Mouse (Mus musculus): ENCODE data around the gene Ell. TPM values are rescaled to one million over a fixed set of nuclear protein-coding genes. Genes with fewer than 3 reads are reported as not detected.

Ell gene
- total RNA-seq, 2 experiments from 2014 or later, result 9.0 to 10.3 TPM

DNA sequence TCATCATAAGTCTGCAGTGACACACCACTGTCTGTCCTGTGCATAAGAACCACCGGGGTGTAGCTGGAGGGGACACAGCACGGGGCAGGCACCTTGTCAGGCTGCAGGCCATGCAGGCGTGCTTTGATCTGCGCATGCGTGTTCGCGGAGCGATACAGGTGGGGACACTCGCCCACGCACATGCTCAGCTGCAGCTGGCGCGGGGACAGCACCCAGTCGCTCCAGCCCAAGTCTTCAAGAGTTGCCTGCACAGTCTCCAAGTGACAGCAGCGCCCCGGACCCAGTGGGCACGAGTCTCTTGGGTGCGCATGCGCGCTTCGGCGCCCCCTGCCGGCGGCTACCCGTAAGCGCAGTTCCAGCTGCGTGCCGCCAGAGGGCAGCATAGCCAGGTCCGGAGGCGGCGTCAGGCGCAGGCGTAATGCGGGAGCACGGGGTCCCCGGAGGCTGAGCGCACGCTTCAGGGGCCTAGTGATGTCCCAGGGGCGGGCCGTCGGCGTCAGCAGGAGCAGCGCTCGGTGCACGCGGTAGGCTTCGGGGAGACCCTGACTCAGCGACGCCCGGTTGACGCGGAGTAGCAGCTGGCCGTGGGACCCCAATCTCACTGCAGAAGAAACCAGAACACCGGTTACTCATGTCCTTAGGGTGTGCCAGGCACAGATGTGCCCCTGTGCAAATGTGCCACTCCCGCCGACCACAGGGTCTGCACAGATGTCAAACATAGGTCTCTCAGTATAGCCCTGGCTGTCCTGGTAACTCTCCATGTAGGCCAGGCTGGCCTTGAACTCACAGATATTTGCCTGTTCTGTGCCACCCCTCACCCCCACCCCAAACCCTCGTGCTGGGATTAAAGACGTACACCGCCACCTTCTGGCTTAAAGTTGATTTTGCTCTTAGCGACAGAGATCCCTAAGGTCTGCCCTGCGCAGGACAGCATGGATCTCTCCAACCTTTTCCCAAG, 90.6 kb downstream of the Ell start:
- DNase-seq, result peak; percentile 85
- intact Hi-C loops (cut with DNase I; ENCODE audit: low total_unique reads), result loop anchor here (10.0 kb wide), 1 partner anchor 75 kb away; the partner anchor contains the start of gene Iqcn

- intact Hi-C loops (cut with DNase I; ENCODE audit: low total_unique reads), result no loop called here
- DNase-seq, result peak; percentile 73
Measured at GRCm38 (mm10) chr8:70630532-70631381, 91.5 kb downstream of the Ell start.

- intact Hi-C loops (cut with DNase I; ENCODE audit: low total_unique reads), result no loop called here
- DNase-seq, result peak; percentile 45
Measured at GRCm38 (mm10) chr8:70631436-70631835, 92.2 kb downstream of the Ell start.

DNA sequence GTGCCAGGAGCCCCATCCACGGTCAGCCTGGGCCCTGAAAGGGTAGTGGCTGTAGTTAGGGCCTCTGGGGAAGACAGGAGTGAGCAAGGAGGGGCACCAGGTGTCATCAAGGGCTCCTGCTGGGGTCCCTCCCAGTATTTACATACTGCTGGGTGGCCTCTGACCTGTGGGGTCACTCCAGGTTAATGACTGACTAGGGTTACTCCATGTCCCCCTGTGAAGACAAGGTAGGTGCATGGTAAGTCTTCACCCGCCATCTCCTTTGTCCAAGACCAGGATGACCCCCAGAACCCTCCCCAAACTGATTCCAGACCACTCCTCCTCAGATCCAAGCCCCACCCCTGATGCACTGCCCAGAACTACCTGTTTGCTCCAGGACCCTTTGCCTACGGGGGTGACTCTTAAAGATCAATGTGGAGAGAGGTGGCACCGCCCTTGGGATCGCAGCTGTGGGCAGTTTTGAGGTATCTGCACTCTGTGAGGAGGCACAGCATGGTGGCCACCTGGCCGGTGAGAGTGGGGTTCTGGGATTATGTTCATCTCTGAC, 93.2 kb downstream of the Ell start, which contains the start of gene Gdf15:
TSS of gene Gdf15 (minus strand) at position 111 of the 547 bp plus-strand sequence.
- no peak for DNase-seq
- intact Hi-C loops (cut with DNase I; ENCODE audit: low total_unique reads), result no loop called here

DNA sequence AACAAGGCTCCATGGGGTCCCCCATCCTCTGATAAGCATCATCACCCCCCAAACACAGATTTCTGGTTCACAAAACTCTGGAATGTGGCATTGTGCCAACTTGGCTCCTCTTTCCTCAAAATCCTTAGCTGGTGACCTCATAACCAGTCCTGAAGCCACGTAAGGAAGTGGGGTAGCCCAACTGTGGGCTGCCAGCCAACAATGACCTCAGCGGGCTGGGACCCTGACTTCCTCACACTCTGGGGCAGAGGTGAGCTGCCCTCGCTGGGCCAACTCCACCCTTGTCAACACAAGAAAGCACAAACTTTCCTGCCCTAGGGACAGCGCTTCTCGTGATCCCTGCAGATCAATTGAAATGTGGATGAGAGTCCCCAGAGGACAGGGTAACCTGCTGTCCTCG, 94.8 kb downstream of the Ell start:
- intact Hi-C loops (cut with DNase I; ENCODE audit: low total_unique reads), result no loop called here
- peak; percentile 59 for DNase-seq

GRCm38 (mm10) chr8:70635527-70635926, 96.3 kb downstream of the Ell start:
- no peak for DNase-seq
- intact Hi-C loops (cut with DNase I; ENCODE audit: low total_unique reads), result no loop called here

GRCm38 (mm10) chr8:70636838-70637237, 97.6 kb downstream of the Ell start:
- DNase-seq, result no peak
- intact Hi-C loops (cut with DNase I; ENCODE audit: low total_unique reads), result no loop called here

DNA sequence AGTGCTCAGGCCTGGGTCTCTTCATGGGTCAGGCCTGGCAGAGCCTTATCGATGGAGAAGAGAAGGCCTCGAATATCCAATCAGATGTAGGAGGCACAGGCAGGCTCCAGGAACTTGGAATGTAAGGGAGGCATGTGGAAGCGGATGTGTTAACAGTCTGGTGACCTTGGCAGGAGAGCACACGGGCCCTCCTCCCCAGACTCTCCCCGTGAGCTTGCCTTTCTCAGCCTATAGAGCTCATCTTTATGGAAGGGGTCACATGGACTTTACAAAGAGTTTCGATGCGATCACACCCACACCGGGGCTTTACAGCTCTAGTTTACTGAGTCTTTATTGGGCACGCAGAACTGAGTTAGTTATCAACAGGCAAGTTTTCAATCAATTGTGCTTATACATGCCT, 99.5 kb downstream of the Ell start:
- intact Hi-C loops (cut with DNase I; ENCODE audit: low total_unique reads), result no loop called here

More for the DNA sequence above, 99.5 kb downstream of the Ell start:
- DNase-seq, result no peak

Other genes starting within 250 kb of the Ell start
- 10 to 100 TPM; 25.3 to 27.5 TPM for gene Ddx49, start 237.0 kb upstream of the Ell start, total RNA-seq (2021)
- gene Cope, start 236.9 kb upstream of the Ell start, total RNA-seq (2021), result 100 to 1,000 TPM; 123 to 134 TPM
- 10 to 100 TPM; 14.5 to 24.5 TPM for gene Cers1, start 223.7 kb upstream of the Ell start, total RNA-seq (2021)
- 1 to 10 TPM; 1.3 to 2.8 TPM for gene Gdf1, start 209.6 kb upstream of the Ell start, total RNA-seq (2021)
- 10 to 100 TPM; 31.6 to 35.0 TPM for gene Upf1, start 186.2 kb upstream of the Ell start, total RNA-seq (2021)
- 10 to 100 TPM; 18.6 to 19.6 TPM for gene Comp, start 165.9 kb upstream of the Ell start, total RNA-seq (2021)
- gene Crtc1, start 99.9 kb upstream of the Ell start, total RNA-seq (2021), result 1 to 10 TPM; 6.4 to 7.4 TPM
- 1 to 10 TPM; 5.4 TPM for gene Klhl26, start 62.5 kb upstream of the Ell start, total RNA-seq (2021)
- not detected for gene Tmem59l, start 52.1 kb upstream of the Ell start, total RNA-seq (2021)
- 1 to 10 TPM; 1.5 to 1.9 TPM for gene Crlf1, start 46.3 kb upstream of the Ell start, total RNA-seq (2021)
- gene Rex1bd, start 32.7 kb upstream of the Ell start, total RNA-seq (2021), result 100 to 1,000 TPM; 118 to 122 TPM
- gene Uba52, start 28.7 kb upstream of the Ell start, total RNA-seq (2021), result 1,000 to 10,000 TPM; 1,030 to 1,066 TPM
- 100 to 1,000 TPM; 116 to 117 TPM for gene Fkbp8, start 11.7 kb upstream of the Ell start, total RNA-seq (2021)
- 10 to 100 TPM; 64.9 to 73.0 TPM for gene Kxd1, start 11.5 kb upstream of the Ell start, total RNA-seq (2021)
- 10 to 100 TPM; 18.7 to 24.7 TPM for gene Isyna1, start 54.9 kb downstream of the Ell start, total RNA-seq (2021)
- 10 to 100 TPM; 22.9 to 25.7 TPM for gene Ssbp4, start 69.4 kb downstream of the Ell start, total RNA-seq (2021)
- under 1 TPM; 0.53 to 0.88 TPM for gene Lrrc25, start 76.7 kb downstream of the Ell start, total RNA-seq (2021)
- gene Gdf15, start 93.0 kb downstream of the Ell start, total RNA-seq (2021), result not detected
- gene Pgpep1, start 120.9 kb downstream of the Ell start, total RNA-seq (2021), result 10 to 100 TPM; 18.2 to 21.6 TPM
- 10 to 100 TPM; 65.9 to 77.0 TPM for gene Lsm4, start 133.8 kb downstream of the Ell start, total RNA-seq (2021)
- 10 to 100 TPM; 73.5 to 87.4 TPM for gene Jund, start 159.5 kb downstream of the Ell start, total RNA-seq (2021)
- under 1 TPM in 1 of 2 experiments, not detected in 1; 0.04 TPM for gene Iqcn, start 164.0 kb downstream of the Ell start, total RNA-seq (2021)
- gene Gm3336, start 179.1 kb downstream of the Ell start, total RNA-seq (2021), result not detected
- 1 to 10 TPM; 2.9 to 3.4 TPM for gene Pde4c, start 184.3 kb downstream of the Ell start, total RNA-seq (2021)
- gene Rab3a, start 215.2 kb downstream of the Ell start, total RNA-seq (2021), result 10 to 100 TPM; 44.3 to 45.1 TPM
- 10 to 100 TPM; 28.3 to 31.9 TPM for gene Mpv17l2, start 221.5 kb downstream of the Ell start, total RNA-seq (2021)
- 10 to 100 TPM; 23.0 to 27.9 TPM for gene Pik3r2, start 237.3 kb downstream of the Ell start, total RNA-seq (2021)

Measured in gastrocnemius, postnatal 14 days (tissue).